Mouse (Mus musculus) adrenal gland, adult 2 months (tissue): ENCODE measurements at regions not wholly inside any gene's neighbourhood (a gene's known extent, or its start where the extent isn't known, plus 50 kb on each side); places are given as distances from the start of the nearest gene placed in this dataset.
"Not testable (repeated sequence)": the region's sequence is repeated elsewhere in the genome, so short reads cannot be mapped to it uniquely, and the experiment has no call there.

Experiments used
- DNase-seq: peaks from one replicate; pipeline ENCODE4 v3.0.0; 2021

- no peak for DNase-seq
Observed at GRCm38 (mm10) chr11:29628476-29628875, 64.3 kb upstream of the Rtn4 start.

GRCm38 (mm10) chr11:29632486-29632885, 60.3 kb upstream of the Rtn4 start:
- DNase-seq: peak; percentile 66

- DNase-seq: not testable (repeated sequence)
Observed at GRCm38 (mm10) chr11:29633288-29633687, 59.5 kb upstream of the Rtn4 start.

- no peak for DNase-seq
Observed at GRCm38 (mm10) chr11:29636759-29637200, 56.0 kb upstream of the Rtn4 start.

- DNase-seq: no peak
Observed at GRCm38 (mm10) chr11:29638093-29638669, 54.6 kb upstream of the Rtn4 start.

- no peak for DNase-seq
Observed at GRCm38 (mm10) chr11:29638861-29639260, 53.9 kb upstream of the Rtn4 start.
